Comparison of ENCODE assay signal across 10 mouse cellular contexts in the genomic region with DNA sequence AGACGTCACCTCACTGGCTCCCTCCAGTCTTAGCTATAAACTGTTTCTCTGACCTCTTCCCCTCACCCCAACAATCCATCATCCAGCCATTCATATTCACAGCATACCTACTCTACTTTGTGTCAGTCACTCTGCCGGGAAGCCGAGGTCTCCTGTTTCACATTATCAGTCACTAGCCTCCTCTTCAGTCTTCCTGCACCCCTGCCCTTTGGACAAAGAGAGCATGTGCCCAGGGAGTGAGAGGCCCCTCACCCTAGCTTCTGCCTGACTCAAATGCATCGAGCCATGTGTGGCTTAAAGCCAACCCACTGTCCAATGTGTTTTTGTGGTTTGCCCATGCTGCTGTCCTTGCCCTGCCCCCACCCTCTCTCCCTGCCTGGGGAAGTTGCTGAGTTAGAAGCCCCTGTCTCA. TPM values are rescaled to one million over a fixed set of nuclear protein-coding genes. Genes with fewer than 3 reads are reported as not detected.
DNase-seq lines count a peak whose midpoint lies in the region; ATAC-seq and TF ChIP-seq lines count a peak whose summit lies in the region.
"Had no signal": no experiment of that assay in that cellular context is flagged by ENCODE, and none has a peak within 500 bp of the region (broad histone marks: within the 10 kb centered on the region; RNA-seq: fewer than 3 reads in every experiment).

No protein-coding gene starts in this region.

- no peak for TF ChIP-seq CTCF in layer of hippocampus, adult 2 months (conservative IDR thresholded peaks at IDR 0.05)

- no peak overlapping the region for H3K9ac ChIP-seq in heart, embryonic 15.5 days
- H3K9ac ChIP-seq in limb, embryonic 13.5 days = no peak overlapping the region

- intact Hi-C loops in heart, postnatal 36 days (cut with DNase I) = no loop called here

- H3K27me3 ChIP-seq in heart, embryonic 15.5 days = no peaks in the 10 kb centered on the region
- H3K27me3 ChIP-seq in limb, embryonic 13.5 days = no peaks in the 10 kb centered on the region

- H3K4me3 ChIP-seq in heart, embryonic 15.5 days = no peak overlapping the region
- no peak overlapping the region for H3K4me3 ChIP-seq in limb, embryonic 13.5 days
- no peak overlapping the region for H3K4me3 ChIP-seq in layer of hippocampus, adult 2 months

- H3K27ac ChIP-seq in heart, embryonic 15.5 days = peak overlapping the region; percentile 45
- H3K27ac ChIP-seq in limb, embryonic 13.5 days = no peak overlapping the region
- H3K27ac ChIP-seq in layer of hippocampus, adult 2 months = no peak overlapping the region

- WGBS in heart, embryonic 15.5 days = 13% methylated on average over 4 of the region's 4 CpGs
- WGBS in limb, embryonic 13.5 days = 24% methylated on average over 4 of the region's 4 CpGs

- peaks cover 22% of the 10 kb centered on the region for H3K4me1 ChIP-seq in heart, embryonic 15.5 days (replicated peaks)
- peaks cover 22% of the 10 kb centered on the region for H3K4me1 ChIP-seq in limb, embryonic 13.5 days

- H3K36me3 ChIP-seq in heart, embryonic 15.5 days = no peaks in the 10 kb centered on the region
- no peaks in the 10 kb centered on the region for H3K36me3 ChIP-seq in limb, embryonic 13.5 days
- H3K36me3 ChIP-seq: G1E had no signal

- no peak for DNase-seq in heart, postnatal 36 days
- peak; percentile 51 for DNase-seq in testis, postnatal 10 days (ENCODE audit: low spot score)
- DNase-seq in testis, postnatal 14 days (ENCODE audit: low spot score) = no peak
- no peak for DNase-seq in MN1 (ENCODE audit: low spot score)
- no peak for DNase-seq in layer of hippocampus, adult 2 months (ENCODE audit: low spot score in 2 of 2)

- no peak overlapping the region for H3K4me2 ChIP-seq in heart, embryonic 15.5 days
- no peak overlapping the region for H3K4me2 ChIP-seq in limb, embryonic 13.5 days (replicated peaks)

- ATAC-seq in heart, embryonic 15.5 days (replicated peaks; ENCODE audit: insufficient number of reproducible peaks, insufficient read depth, low FRiP score, low read depth) = no peak
- ATAC-seq in limb, embryonic 13.5 days (ENCODE audit: low FRiP score, low read depth) = peak; percentile 42; the same call in 1 of the 2 replicates
- ATAC-seq in monocyte, adult 5-6 weeks (replicated peaks; ENCODE audit: insufficient number of reproducible peaks, low FRiP score, low TSS enrichment, poor library complexity, severe bottlenecking) = no peak

- H3K9me3 ChIP-seq in heart, embryonic 15.5 days (replicated peaks) = no peaks in the 10 kb centered on the region
- H3K9me3 ChIP-seq in limb, embryonic 13.5 days = no peaks in the 10 kb centered on the region
- H3K9me3 ChIP-seq: G1E had no signal

RNA-seq across cellular contexts. Expression of a gene that starts 28.2 kb away (rescaled TPM):
- 18.0 and 21.5 TPM in 2 replicates for polyA plus RNA-seq in heart, embryonic 15.5 days (2015; fragmentation: Nextera tagmentation; extraction: Ambion mirVana)
- 10 to 100 TPM; 14.7 to 17.4 TPM for total RNA-seq in heart, postnatal 36 days (2021)
- polyA plus RNA-seq in limb, embryonic 13.5 days (2015; fragmentation: Nextera tagmentation; extraction: Ambion mirVana) = 13.1 and 13.9 TPM in 2 replicates
- total RNA-seq in monocyte, adult 5-6 weeks (2017) = not detected in 3 replicates
- total RNA-seq in layer of hippocampus, adult 2 months (2021) = 10 to 100 TPM; 69.1 to 71.2 TPM
- total RNA-seq: neutrophil, adult 5-6 weeks had no signal
- polyA plus RNA-seq: G1E had no signal

Comparison
In these comparisons a context has a peak if more than half of its experiments do, and no peak if none do; other contexts are left out.
1. RNA of a gene that starts 28.2 kb away (total RNA-seq): 69.1 to 71.2 TPM in layer of hippocampus, adult 2 months and 14.7 to 17.4 TPM in heart, postnatal 36 days; not detected in monocyte, adult 5-6 weeks; every median in the first group is over 10 times any median in the second.